Mouse (Mus musculus) stomach, embryonic 14.5 days (tissue): Measurements from ENCODE around the gene Nlrp3. TPM values are rescaled to one million over a fixed set of nuclear protein-coding genes. Genes with fewer than 3 reads are reported as not detected.
A peak's percentile ranks its signal among the peaks of the same experiment; 100 is the strongest.

Experiments used
- ATAC-seq: fragments of 200-750 bp; cut with Nextera tagmentation; 2 replicates; pipeline ENCODE4 v1.8.0; 2017; ENCODE audit warnings: low read depth, moderate TSS enrichment; ENCODE audit not compliant: insufficient number of reproducible peaks, insufficient read depth, low FRiP score
- H3K27ac ChIP-seq: fragments of 300-500 bp; sonication (generic); 2 replicates; pipeline ENCODE4 v1.5.1; 2014; ENCODE audit warnings: mild to moderate bottlenecking, low read length, moderate library complexity, mixed read lengths
- H3K27me3 ChIP-seq: fragments of 300-500 bp; sonication (generic); 2 replicates; pipeline ENCODE4 v1.6.1; 2014; ENCODE audit warnings: low read length, control low read depth, mixed read lengths; ENCODE audit not compliant: control insufficient read depth, insufficient read depth
- H3K36me3 ChIP-seq: fragments of 300-500 bp; sonication (generic); 2 replicates; pipeline ENCODE4 v1.6.1; 2014; ENCODE audit warnings: mild to moderate bottlenecking, control low read depth, low read length, moderate library complexity, mixed read lengths; ENCODE audit not compliant: control insufficient read depth, insufficient read depth
- H3K4me1 ChIP-seq: fragments of 300-500 bp; sonication (generic); 2 replicates; pipeline ENCODE4 v1.6.1; 2014; ENCODE audit warnings: low read length, control low read depth, mixed read lengths; ENCODE audit not compliant: control insufficient read depth, insufficient read depth
- H3K4me2 ChIP-seq: fragments of 300-500 bp; sonication (generic); replicated peaks from 2 replicates; pipeline ENCODE4 v1.6.1; 2014; ENCODE audit warnings: low read depth, low read length, control low read depth
- H3K4me3 ChIP-seq: fragments of 300-500 bp; sonication (generic); 2 replicates; pipeline ENCODE4 v1.5.1; 2014; ENCODE audit warnings: low read depth, low read length, control low read depth
- H3K9ac ChIP-seq: fragments of 300-500 bp; sonication (generic); replicated peaks from 2 replicates; pipeline ENCODE4 v1.6.1; 2014; ENCODE audit warnings: low read depth, mild to moderate bottlenecking, control low read depth, low read length, moderate library complexity, mixed read lengths
- H3K9me3 ChIP-seq: fragments of 300-500 bp; sonication (generic); 2 replicates; pipeline ENCODE4 v1.6.1; 2016; ENCODE audit warnings: low read depth, low read length, control low read depth; ENCODE audit not compliant: control insufficient read depth
- whole genome bisulfite sequencing: fragments of 180-500 bp; shearing (Covaris S2); extraction: QIAGEN DNeasy Blood & Tissue Kit; methylation state at CpG from one replicate; pipeline ENCODE4 v1.1.7; 2014; 5-methylcytosine and 5-hydroxymethylcytosine counted together
- polyA plus RNA-seq: library from polyadenylated mRNA; unstranded; fragments of >200 nt; fragmentation: Nextera tagmentation; extraction: Ambion mirVana; gene quantifications from 2 replicates; pipeline ENCODE4 v1.2.1, GENCODE M21; 2014

Nlrp3 gene
- 0.14 and 0.27 TPM in 2 replicates for polyA plus RNA-seq

DNA sequence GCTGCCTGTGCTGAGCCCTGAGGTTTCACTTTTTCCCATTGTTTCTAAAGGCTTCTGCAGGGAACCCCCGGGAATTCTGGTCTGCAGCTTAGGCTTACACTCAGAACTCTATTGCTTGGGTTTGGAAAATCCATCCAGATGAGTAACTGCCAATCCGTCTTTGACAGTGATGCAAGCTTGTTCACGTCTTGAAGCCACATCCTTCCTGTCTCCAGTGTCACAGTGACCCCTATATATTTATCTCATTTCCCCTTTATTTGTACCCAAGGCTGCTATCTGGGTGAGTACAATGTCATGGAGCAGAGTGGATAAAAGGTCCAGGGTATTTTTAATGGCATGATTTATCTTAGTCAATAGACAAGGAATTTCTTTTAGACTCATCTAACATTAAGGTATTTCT, at the start of gene Nlrp3:
Nlrp3 (plus strand) TSS at position 245 of the 400 bp plus-strand sequence.
- 0 out of 2 replicates have a peak, but pooled peaks cover 5% of the 10 kb centered on the region for H3K4me1 ChIP-seq
- H3K27me3 ChIP-seq: no peaks in the 10 kb centered on the region
- no peak for ATAC-seq
- 43% methylated on average over 3 of the region's 3 CpGs for WGBS
- H3K9me3 ChIP-seq: no peaks in the 10 kb centered on the region
- H3K4me3 ChIP-seq: no peak within 1 kb of the TSS
- H3K4me2 ChIP-seq: no peak within 1 kb of the TSS
- H3K27ac ChIP-seq: no peak within 1 kb of the TSS
- H3K9ac ChIP-seq: no peak within 1 kb of the TSS
- no peaks in the 10 kb centered on the region for H3K36me3 ChIP-seq

DNA sequence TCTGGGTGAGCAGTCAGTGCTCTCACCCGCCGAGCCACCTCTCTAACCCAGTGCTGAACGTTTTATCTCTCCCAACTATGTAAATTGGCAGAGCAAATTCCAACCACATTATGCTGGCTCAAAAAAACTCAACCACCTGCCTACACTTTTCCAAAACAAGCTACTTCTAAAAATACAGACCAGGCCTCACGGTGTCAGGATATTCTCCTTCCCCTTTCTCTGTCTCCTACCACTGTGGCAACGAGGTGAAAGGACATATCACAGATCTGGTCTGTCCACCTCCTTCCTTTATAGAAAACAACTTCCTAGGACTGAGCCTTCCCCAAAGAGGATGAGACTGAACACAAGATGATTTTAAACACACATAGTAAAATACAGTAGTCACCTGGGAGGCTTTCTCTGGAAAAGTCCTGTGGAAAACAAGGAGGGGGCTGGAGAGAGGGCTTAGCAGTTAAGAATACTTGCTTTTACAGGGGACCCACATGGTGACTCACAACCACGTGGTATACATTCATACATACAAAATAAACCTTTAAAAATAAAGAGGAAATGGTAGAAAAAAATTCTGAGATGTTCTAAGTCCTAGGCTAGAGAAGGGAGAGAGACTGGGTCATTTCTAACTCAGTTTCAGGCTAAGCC, 44.6 kb upstream of the Nlrp3 start:
- Histone ChIP-seq H3K4me2 (no peak overlapping the region), H3K27me3 (no peaks in the 10 kb centered on the region), H3K4me1 (no peaks in the 10 kb centered on the region), H3K9me3 (no peaks in the 10 kb centered on the region), H3K27ac (no peak overlapping the region), H3K9ac (no peak overlapping the region), H3K4me3 (no peak overlapping the region), H3K36me3 (peaks cover 85% of the 10 kb centered on the region)
- 83% methylated on average over 6 of the region's 6 CpGs for WGBS
- ATAC-seq: no peak

DNA sequence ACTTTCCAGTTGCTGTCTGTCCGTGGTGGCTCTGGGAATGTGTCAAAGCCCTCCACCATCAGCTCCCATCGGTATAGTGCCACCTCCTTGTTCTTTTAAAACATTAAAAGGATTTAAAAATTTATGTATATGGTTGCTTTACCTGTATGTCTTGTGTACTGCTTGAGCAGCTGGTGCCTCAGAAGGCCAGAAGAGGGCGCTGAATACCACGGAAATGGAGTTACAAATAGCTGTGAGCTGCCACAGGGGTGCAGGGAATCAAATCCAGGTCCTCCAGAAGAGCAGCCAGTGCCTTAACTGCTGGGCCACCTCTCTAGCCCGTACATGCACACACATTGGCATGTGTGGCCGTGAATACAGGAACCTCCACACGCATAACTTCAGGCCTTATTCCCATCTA, 43.6 kb upstream of the Nlrp3 start:
- WGBS: 90% methylated on average over 7 of the region's 7 CpGs
- Histone ChIP-seq H3K36me3 (peaks cover 87% of the 10 kb centered on the region), H3K9ac (no peak overlapping the region), H3K27me3 (no peaks in the 10 kb centered on the region), H3K4me2 (no peak overlapping the region), H3K4me1 (no peaks in the 10 kb centered on the region), H3K9me3 (no peaks in the 10 kb centered on the region), H3K4me3 (no peak overlapping the region), H3K27ac (no peak overlapping the region)
- no peak for ATAC-seq

DNA sequence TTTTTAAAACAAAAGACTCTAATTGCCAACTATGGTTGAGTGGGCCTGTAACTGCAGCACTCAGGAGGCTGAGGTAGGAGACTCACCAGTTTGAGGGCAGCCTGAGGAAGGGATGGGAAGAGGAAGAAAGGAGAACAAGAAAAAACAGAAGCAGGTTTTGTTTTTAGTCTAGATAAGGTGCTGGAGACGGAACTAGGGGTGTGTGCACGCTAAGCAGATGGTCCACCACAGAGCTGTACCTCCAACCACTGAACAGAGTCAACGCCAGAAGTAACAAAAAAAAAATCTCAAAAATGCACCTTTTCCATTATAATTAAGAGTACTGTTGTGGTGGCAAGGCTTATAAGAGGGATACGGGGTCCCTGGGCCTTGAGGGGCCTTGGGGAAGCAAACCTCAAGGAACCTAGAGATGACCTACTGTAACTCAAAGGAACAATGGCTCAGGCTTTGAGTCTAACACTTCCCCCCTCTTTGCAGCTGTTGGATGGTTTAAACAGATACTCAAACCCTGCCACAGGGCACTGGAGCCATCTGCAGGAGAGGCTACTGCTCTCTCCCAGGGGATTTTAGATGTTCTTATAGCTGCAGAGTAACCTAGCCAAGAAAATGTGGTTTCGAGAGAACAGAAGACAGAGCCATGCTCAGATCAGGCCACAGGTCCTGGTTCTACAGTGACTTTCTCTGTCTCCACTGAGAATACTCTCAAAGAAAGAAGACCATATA, 39.2 kb upstream of the Nlrp3 start:
- Histone ChIP-seq H3K36me3 (peaks cover 66% of the 10 kb centered on the region), H3K4me2 (no peak overlapping the region), H3K9me3 (no peaks in the 10 kb centered on the region), H3K27me3 (no peaks in the 10 kb centered on the region), H3K9ac (no peak overlapping the region), H3K27ac (no peak overlapping the region), H3K4me1 (peaks cover 5% of the 10 kb centered on the region; the same call in 1 of the 2 replicates), H3K4me3 (no peak overlapping the region)
- ATAC-seq: no peak
- 90% methylated on average over 5 of the region's 5 CpGs for WGBS

DNA sequence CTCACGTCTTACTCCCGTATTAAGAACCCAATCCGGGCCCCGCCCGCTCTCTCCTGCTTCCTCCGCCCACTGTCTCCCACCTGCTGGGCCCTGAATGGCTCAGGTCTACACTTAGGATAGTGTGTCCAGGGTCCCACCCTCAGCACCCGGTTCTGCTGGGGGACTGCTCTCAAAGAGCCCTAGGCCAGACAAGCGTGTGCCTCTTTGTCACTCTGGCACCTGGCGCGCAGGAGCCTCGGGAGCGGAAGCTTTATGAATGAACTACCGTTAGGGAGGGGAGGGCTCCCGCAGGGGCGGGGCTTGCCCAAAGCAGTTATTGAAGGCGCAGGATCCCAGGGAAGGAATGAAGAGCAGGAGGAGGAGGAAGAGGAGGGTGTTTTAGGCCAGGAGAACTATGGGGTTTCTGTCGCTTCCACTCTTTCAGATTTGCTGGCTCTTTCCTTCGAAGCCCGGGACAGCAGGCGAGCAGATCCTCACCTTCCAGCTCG, 36.0 kb upstream of the Nlrp3 start:
- Histone ChIP-seq H3K27me3 (no peaks in the 10 kb centered on the region), H3K4me1 (peaks cover 7% of the 10 kb centered on the region; the same call in 1 of the 2 replicates), H3K27ac (peak overlapping the region; percentile 96), H3K36me3 (peaks cover 40% of the 10 kb centered on the region), H3K4me3 (peak overlapping the region; percentile 89), H3K9ac (peak overlapping the region; percentile 94), H3K9me3 (no peaks in the 10 kb centered on the region), H3K4me2 (peak overlapping the region; percentile 72)
- WGBS: 0% methylated on average over 21 of the region's 21 CpGs
- peak; percentile 48 for ATAC-seq

DNA sequence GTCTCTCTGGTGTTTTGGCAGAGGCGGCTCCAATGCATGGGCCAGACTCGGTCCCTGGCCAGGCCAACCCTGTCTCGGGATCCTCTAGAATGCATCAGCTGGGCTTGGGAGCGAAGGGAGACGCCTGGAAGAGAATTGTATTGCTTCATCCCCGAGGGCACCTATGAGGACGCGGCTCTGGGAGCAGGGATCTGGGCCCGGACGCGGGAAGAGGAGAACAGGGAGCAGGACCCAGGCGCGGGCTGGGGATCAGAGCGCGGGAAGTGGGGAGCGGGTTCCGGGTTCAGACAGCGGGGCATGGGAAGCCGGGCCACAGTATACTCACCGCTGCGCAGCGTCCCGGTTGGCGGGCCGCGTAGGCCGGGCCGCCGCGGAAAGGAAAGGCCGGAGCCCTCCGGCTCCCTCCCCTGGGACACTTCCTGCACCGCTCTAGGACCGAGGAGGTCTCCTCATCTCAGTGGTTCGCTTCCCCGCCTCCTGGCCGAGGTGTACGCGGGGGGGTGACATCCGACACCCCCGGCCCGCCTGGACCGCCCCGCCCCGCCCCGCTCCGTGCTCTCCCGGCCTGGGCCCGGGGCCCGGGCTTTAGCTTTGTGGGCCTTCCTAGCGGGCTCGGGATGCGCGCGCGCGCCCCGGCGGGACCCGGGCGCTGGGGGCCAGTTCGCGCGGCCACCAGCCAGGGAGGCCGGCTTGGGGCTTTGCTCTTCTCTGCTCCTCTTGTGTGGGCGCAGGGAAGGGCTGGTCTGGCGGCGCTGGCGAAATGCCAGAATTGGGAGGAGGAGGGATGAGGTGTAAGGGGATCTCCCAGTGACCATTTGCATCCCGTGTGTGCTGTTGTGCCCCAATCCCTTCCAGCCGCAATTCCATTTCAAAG, 35.3 kb upstream of the Nlrp3 start:
- Histone ChIP-seq H3K9me3 (no peaks in the 10 kb centered on the region), H3K36me3 (peaks cover 37% of the 10 kb centered on the region), H3K9ac (peak overlapping the region; percentile 94), H3K4me3 (peak overlapping the region; percentile 89), H3K27ac (peak overlapping the region; percentile 96), H3K4me2 (peak overlapping the region; percentile 72), H3K27me3 (no peaks in the 10 kb centered on the region), H3K4me1 (peaks cover 7% of the 10 kb centered on the region; the same call in 1 of the 2 replicates)
- peak; percentile 93 for ATAC-seq
- WGBS: under 1% methylated on average over 64 of the region's 71 CpGs

DNA sequence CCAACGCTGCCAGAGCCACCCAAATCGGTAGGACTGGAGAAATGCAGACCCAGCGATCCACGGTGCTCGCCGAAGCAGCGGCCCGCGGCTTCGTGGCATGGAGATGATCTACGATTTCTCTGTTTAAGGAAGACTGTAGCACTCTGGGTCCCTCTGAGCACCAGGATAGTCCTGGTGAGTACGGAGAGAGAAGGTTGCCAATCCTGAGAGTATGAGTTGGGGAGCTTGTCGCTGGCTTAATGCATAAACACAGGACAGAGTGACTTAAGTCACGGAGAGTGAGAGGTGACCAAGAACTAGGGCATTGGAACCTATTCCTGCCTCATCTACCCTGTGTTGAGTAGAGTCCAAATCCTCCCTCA, 34.7 kb upstream of the Nlrp3 start:
- no peaks in the 10 kb centered on the region for H3K9me3 ChIP-seq
- peak; percentile 3; the same call in 1 of the 2 replicates for ATAC-seq
- peak overlapping the region; percentile 72 for H3K4me2 ChIP-seq
- H3K27ac ChIP-seq: peak overlapping the region; percentile 96
- no peaks in the 10 kb centered on the region for H3K27me3 ChIP-seq
- H3K36me3 ChIP-seq: peaks cover 32% of the 10 kb centered on the region
- H3K9ac ChIP-seq: peak overlapping the region; percentile 94
- WGBS: under 1% methylated on average over 14 of the region's 14 CpGs
- peak overlapping the region; percentile 89 for H3K4me3 ChIP-seq
- peaks cover 7% of the 10 kb centered on the region; the same call in 1 of the 2 replicates for H3K4me1 ChIP-seq

DNA sequence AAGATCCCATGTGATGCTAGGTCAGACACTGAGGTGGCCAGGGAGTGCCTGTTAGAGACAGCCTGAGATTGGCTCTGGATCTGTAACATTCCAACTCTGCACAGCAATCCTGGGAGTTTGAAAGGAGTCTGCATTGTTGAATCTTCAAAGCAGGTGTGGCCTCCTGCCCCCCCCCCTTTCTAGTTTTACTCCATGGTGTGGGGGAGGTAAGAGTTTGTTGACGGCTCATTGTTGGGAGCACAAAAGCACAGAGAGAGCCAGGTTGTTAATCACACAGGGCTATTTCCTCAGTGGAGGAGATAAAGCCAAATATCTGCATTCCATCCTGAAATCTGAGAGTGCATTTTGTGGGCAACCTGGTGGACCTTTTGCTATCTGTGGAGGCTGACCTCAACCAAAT, 29.8 kb upstream of the Nlrp3 start:
- no peak for ATAC-seq
- Histone ChIP-seq H3K4me3 (no peak overlapping the region), H3K9me3 (no peaks in the 10 kb centered on the region), H3K36me3 (peaks cover 5% of the 10 kb centered on the region; the same call in 1 of the 2 replicates), H3K4me1 (peaks cover 3% of the 10 kb centered on the region; the same call in 1 of the 2 replicates), H3K9ac (no peak overlapping the region), H3K27ac (no peak overlapping the region), H3K27me3 (no peaks in the 10 kb centered on the region), H3K4me2 (no peak overlapping the region)
- WGBS: 62% methylated on average over 1 of the region's 1 CpGs
